In genomic region chr16:87716269-87716668, GRCm38 (mm10) we compare ENCODE assay signal across 14 mouse cellular contexts. TPM values are rescaled to one million over a fixed set of nuclear protein-coding genes. Genes with fewer than 3 reads are reported as not detected.
DNase-seq lines count a peak whose midpoint lies in the region; ATAC-seq lines count a peak whose summit lies in the region.
"Had no signal": no experiment of that assay in that cellular context is flagged by ENCODE, and none has a peak within 500 bp of the region (broad histone marks: within the 10 kb centered on the region; RNA-seq: fewer than 3 reads in every experiment).

No protein-coding gene starts in this region.

- H3K27me3 ChIP-seq in intestine, embryonic 16.5 days (replicated peaks; ENCODE audit: control insufficient read depth, insufficient read depth, low read length): no peaks in the 10 kb centered on the region
- no peaks in the 10 kb centered on the region for H3K27me3 ChIP-seq in intestine, embryonic 15.5 days (replicated peaks)
- H3K27me3 ChIP-seq in heart, embryonic 16.5 days (ENCODE audit: control insufficient read depth, insufficient read depth, low read length): no peaks in the 10 kb centered on the region
- H3K27me3 ChIP-seq: embryonic facial prominence, embryonic 12.5 days had no signal

- ATAC-seq in intestine, embryonic 16.5 days: peak; percentile 32; the same call in 1 of the 2 replicates
- no peak for ATAC-seq in intestine, embryonic 15.5 days
- peak; percentile 77 for ATAC-seq in heart, embryonic 16.5 days (replicated peaks; ENCODE audit: extremely low read depth, insufficient read depth, low FRiP score)
- ATAC-seq: liver, postnatal 0 days had no signal

- 49% methylated on average over 11 of the region's 11 CpGs for WGBS in intestine, embryonic 16.5 days
- WGBS in intestine, embryonic 15.5 days: 53% methylated on average over 11 of the region's 11 CpGs
- WGBS in heart, embryonic 16.5 days: 23% methylated on average over 11 of the region's 11 CpGs

- H3K9me3 ChIP-seq in intestine, embryonic 16.5 days (ENCODE audit: control insufficient read depth, low read length): no peaks in the 10 kb centered on the region
- no peaks in the 10 kb centered on the region for H3K9me3 ChIP-seq in intestine, embryonic 15.5 days
- H3K9me3 ChIP-seq in heart, embryonic 16.5 days (replicated peaks; ENCODE audit: control insufficient read depth, low read length): no peaks in the 10 kb centered on the region
- H3K9me3 ChIP-seq: embryonic facial prominence, embryonic 12.5 days; G1E; hindbrain, embryonic 10.5 days; limb, embryonic 10.5 days had no signal

- H3K4me2 ChIP-seq in intestine, embryonic 16.5 days (ENCODE audit: low read depth, low read length): no peak overlapping the region
- H3K4me2 ChIP-seq in intestine, embryonic 15.5 days (replicated peaks): no peak overlapping the region
- H3K4me2 ChIP-seq in heart, embryonic 16.5 days (ENCODE audit: low read depth, low read length): peak overlapping the region; percentile 19
- H3K4me2 ChIP-seq: embryonic facial prominence, embryonic 12.5 days had no signal

- no peak overlapping the region for H3K27ac ChIP-seq in intestine, embryonic 16.5 days (ENCODE audit: low read length)
- no peak overlapping the region for H3K27ac ChIP-seq in intestine, embryonic 15.5 days
- H3K27ac ChIP-seq in heart, embryonic 16.5 days (ENCODE audit: low read length): peak overlapping the region; percentile 30
- H3K27ac ChIP-seq: embryonic facial prominence, embryonic 12.5 days; hindbrain, embryonic 10.5 days; limb, embryonic 10.5 days had no signal

- H3K36me3 ChIP-seq in intestine, embryonic 16.5 days (ENCODE audit: control insufficient read depth, insufficient read depth, low read length): peaks cover 6% of the 10 kb centered on the region; the same call in 1 of the 2 replicates
- peaks cover 11% of the 10 kb centered on the region; the same call in 1 of the 2 replicates for H3K36me3 ChIP-seq in intestine, embryonic 15.5 days
- H3K36me3 ChIP-seq in heart, embryonic 16.5 days (ENCODE audit: control insufficient read depth, insufficient read depth): peaks cover 3% of the 10 kb centered on the region; the same call in 1 of the 2 replicates

- peaks cover 10% of the 10 kb centered on the region for H3K4me1 ChIP-seq in intestine, embryonic 16.5 days (ENCODE audit: control insufficient read depth, insufficient read depth, low read length)
- H3K4me1 ChIP-seq in intestine, embryonic 15.5 days (replicated peaks): peaks cover 23% of the 10 kb centered on the region; the same call in 1 of the 2 replicates
- peaks cover 30% of the 10 kb centered on the region for H3K4me1 ChIP-seq in heart, embryonic 16.5 days (ENCODE audit: control insufficient read depth, insufficient read depth, low read length)

- H3K4me3 ChIP-seq in intestine, embryonic 16.5 days (ENCODE audit: low read length): no peak overlapping the region
- no peak overlapping the region for H3K4me3 ChIP-seq in intestine, embryonic 15.5 days (replicated peaks)
- no peak overlapping the region for H3K4me3 ChIP-seq in heart, embryonic 16.5 days (ENCODE audit: low read length)
- H3K4me3 ChIP-seq: embryonic facial prominence, embryonic 12.5 days; hindbrain, embryonic 10.5 days; limb, embryonic 10.5 days; myocyte had no signal

- no peak overlapping the region for H3K9ac ChIP-seq in intestine, embryonic 16.5 days (ENCODE audit: low read depth, low read length)
- H3K9ac ChIP-seq in intestine, embryonic 15.5 days: no peak overlapping the region
- H3K9ac ChIP-seq in heart, embryonic 16.5 days (ENCODE audit: low read length): no peak overlapping the region
- H3K9ac ChIP-seq: embryonic facial prominence, embryonic 12.5 days; liver, postnatal 0 days had no signal

- DNase-seq in brain, adult 2 months (ENCODE audit: low read depth, low spot score): peak; percentile 5
- DNase-seq in lung, postnatal 4 days: peak; percentile 60 to 77
- no peak for DNase-seq in layer of hippocampus, adult 9-11 months
- no peak for DNase-seq in ovary, postnatal 14 days (ENCODE audit: low spot score)
- DNase-seq: cerebellum, adult 18-20 months; liver, postnatal 0 days had no signal

RNA-seq across cellular contexts. Expression of gene Bach1, which starts 17.5 kb away (rescaled TPM):
- 16.6 and 18.2 TPM in 2 replicates for polyA plus RNA-seq in intestine, embryonic 16.5 days (2015; fragmentation: Nextera tagmentation; extraction: Ambion mirVana)
- polyA plus RNA-seq in intestine, embryonic 15.5 days (2015; fragmentation: Nextera tagmentation; extraction: Ambion mirVana): 17.4 and 19.7 TPM in 2 replicates
- polyA plus RNA-seq in heart, embryonic 16.5 days (2015; fragmentation: Nextera tagmentation; extraction: Ambion mirVana): 8.2 and 9.8 TPM in 2 replicates

Comparison
In these comparisons a context has a peak if more than half of its experiments do, and no peak if none do; other contexts are left out.
1. DNase-seq: peak in brain, adult 2 months (single experiment) and lung, postnatal 4 days (2 of 2); none in layer of hippocampus, adult 9-11 months (single experiment) and ovary, postnatal 14 days (single experiment).